Mouse (Mus musculus) cerebellum, adult (tissue): ENCODE measurements at regions not wholly inside any gene's neighbourhood (a gene's known extent, or its start where the extent isn't known, plus 50 kb on each side); places are given as distances from the start of the nearest gene placed in this dataset.

ENCODE experiments used
- ATAC-seq: cut with Nextera tagmentation; 2 replicates; pipeline ENCODE4 v1.9.2; 2017; ENCODE audit warnings: mild to moderate bottlenecking, moderate library complexity, mixed read lengths; ENCODE audit not compliant: insufficient number of reproducible peaks, low FRiP score, low TSS enrichment

- no peak for ATAC-seq
Measured at GRCm38 (mm10) chr12:39736097-39736920, 301.5 kb downstream of the Arl4a start.

GRCm38 (mm10) chr12:39734176-39734575 lies 303.6 kb downstream of the Arl4a start:
- no peak for ATAC-seq

- ATAC-seq = no peak
Measured at GRCm38 (mm10) chr12:39731177-39731576, 306.6 kb downstream of the Arl4a start.

- ATAC-seq = no peak
Measured at GRCm38 (mm10) chr12:39729255-39729654, 308.6 kb downstream of the Arl4a start.

- no peak for ATAC-seq
Measured at GRCm38 (mm10) chr12:39724172-39724571, 313.7 kb downstream of the Arl4a start.

- no peak for ATAC-seq
Measured at GRCm38 (mm10) chr12:39715120-39715519, 322.7 kb downstream of the Arl4a start.

GRCm38 (mm10) chr12:39714169-39714794 lies 323.5 kb downstream of the Arl4a start:
- ATAC-seq = no peak

- no peak for ATAC-seq
Measured at GRCm38 (mm10) chr12:39711807-39712206, 326.0 kb downstream of the Arl4a start.

- ATAC-seq = no peak
Measured at GRCm38 (mm10) chr12:39709850-39710249, 328.0 kb downstream of the Arl4a start.

- ATAC-seq = no peak
Measured at GRCm38 (mm10) chr12:39697182-39697581, 340.6 kb downstream of the Arl4a start.

- no peak for ATAC-seq
Measured at GRCm38 (mm10) chr12:39695322-39695721, 342.5 kb downstream of the Arl4a start.

- no peak for ATAC-seq
Measured at GRCm38 (mm10) chr12:39692043-39692442, 345.8 kb downstream of the Arl4a start.

GRCm38 (mm10) chr12:39685399-39685798 lies 352.4 kb downstream of the Arl4a start:
- ATAC-seq = no peak

- ATAC-seq = no peak
Measured at GRCm38 (mm10) chr12:39682121-39682520, 355.7 kb downstream of the Arl4a start.

GRCm38 (mm10) chr12:39675608-39676007 lies 362.2 kb downstream of the Arl4a start:
- no peak for ATAC-seq

- ATAC-seq = no peak
Measured at GRCm38 (mm10) chr12:39667701-39668100, 370.1 kb downstream of the Arl4a start.

- peak; percentile 79 for ATAC-seq
Measured at GRCm38 (mm10) chr12:39665448-39665847, 372.4 kb downstream of the Arl4a start.

- no peak for ATAC-seq
Measured at GRCm38 (mm10) chr12:39660420-39660819, 377.4 kb downstream of the Arl4a start.

- ATAC-seq = no peak
Measured at GRCm38 (mm10) chr12:39656606-39657005, 381.2 kb downstream of the Arl4a start.

GRCm38 (mm10) chr12:39648952-39649351 lies 388.9 kb downstream of the Arl4a start:
- no peak for ATAC-seq

GRCm38 (mm10) chr12:39646556-39646955 lies 391.3 kb downstream of the Arl4a start:
- ATAC-seq = no peak

- ATAC-seq = no peak
Measured at GRCm38 (mm10) chr12:39645581-39645980, 392.2 kb downstream of the Arl4a start.
